Mouse (Mus musculus) kidney, embryonic 14.5 days (tissue): Measurements from ENCODE around the gene Pask. TPM values are rescaled to one million over a fixed set of nuclear protein-coding genes. Genes with fewer than 3 reads are reported as not detected.

Experiments used
- ATAC-seq: fragments of 200-750 bp; cut with Nextera tagmentation; 2 replicates; pipeline ENCODE4 v1.8.0; 2017; ENCODE audit warnings: moderate number of reproducible peaks, mild to moderate bottlenecking, moderate TSS enrichment, moderate library complexity; ENCODE audit not compliant: low FRiP score, low TSS enrichment
- H3K27ac ChIP-seq: fragments of 300-500 bp; sonication (generic); 2 replicates; pipeline ENCODE4 v1.5.1; 2014; ENCODE audit warnings: low read depth, mild to moderate bottlenecking, low read length, moderate library complexity, mixed read lengths
- H3K27me3 ChIP-seq: fragments of 300-500 bp; sonication (generic); 2 replicates; pipeline ENCODE4 v1.6.1; 2014; ENCODE audit warnings: mild to moderate bottlenecking, low read length; ENCODE audit not compliant: control insufficient read depth, insufficient read depth
- H3K36me3 ChIP-seq: fragments of 300-500 bp; sonication (generic); 2 replicates; pipeline ENCODE4 v1.6.1; 2014; ENCODE audit warnings: low read length, mixed read lengths; ENCODE audit not compliant: control insufficient read depth, insufficient read depth
- H3K4me1 ChIP-seq: fragments of 300-500 bp; sonication (generic); 2 replicates; pipeline ENCODE4 v1.6.1; 2014; ENCODE audit warnings: low read length, mixed read lengths; ENCODE audit not compliant: control insufficient read depth, insufficient read depth
- H3K4me2 ChIP-seq: fragments of 300-500 bp; sonication (generic); replicated peaks from 2 replicates; pipeline ENCODE4 v1.6.1; 2014; ENCODE audit warnings: low read depth, mild to moderate bottlenecking, low read length
- H3K4me3 ChIP-seq: fragments of 300-500 bp; sonication (generic); 2 replicates; pipeline ENCODE4 v1.5.1; 2014; ENCODE audit warnings: mild to moderate bottlenecking, low read length
- H3K9ac ChIP-seq: fragments of 300-500 bp; sonication (generic); 2 replicates; pipeline ENCODE4 v1.6.1; 2014; ENCODE audit warnings: low read depth, mild to moderate bottlenecking, low read length, moderate library complexity
- H3K9me3 ChIP-seq: fragments of 300-500 bp; sonication (generic); 2 replicates; pipeline ENCODE4 v1.6.1; 2016; ENCODE audit warnings: low read length; ENCODE audit not compliant: control insufficient read depth
- WGBS: fragments of 180-500 bp; shearing (Covaris S2); extraction: QIAGEN DNeasy Blood & Tissue Kit; methylation state at CpG from one replicate; pipeline ENCODE4 v1.1.7; 2014; 5-methylcytosine and 5-hydroxymethylcytosine counted together
- microRNA-seq: library from miRNA; unstranded; fragments of <30 nt; microRNA quantifications from one replicate; pipeline ENCODE4, GENCODE M21; 2016
- polyA plus RNA-seq: library from polyadenylated mRNA; unstranded; fragments of >200 nt; fragmentation: Nextera tagmentation; extraction: Ambion mirVana; gene quantifications from 2 replicates; pipeline ENCODE4 v1.2.1, GENCODE M21; 2014

Pask gene
- polyA plus RNA-seq, 1 experiment from 2014 or later, result 20.3 TPM

DNA sequence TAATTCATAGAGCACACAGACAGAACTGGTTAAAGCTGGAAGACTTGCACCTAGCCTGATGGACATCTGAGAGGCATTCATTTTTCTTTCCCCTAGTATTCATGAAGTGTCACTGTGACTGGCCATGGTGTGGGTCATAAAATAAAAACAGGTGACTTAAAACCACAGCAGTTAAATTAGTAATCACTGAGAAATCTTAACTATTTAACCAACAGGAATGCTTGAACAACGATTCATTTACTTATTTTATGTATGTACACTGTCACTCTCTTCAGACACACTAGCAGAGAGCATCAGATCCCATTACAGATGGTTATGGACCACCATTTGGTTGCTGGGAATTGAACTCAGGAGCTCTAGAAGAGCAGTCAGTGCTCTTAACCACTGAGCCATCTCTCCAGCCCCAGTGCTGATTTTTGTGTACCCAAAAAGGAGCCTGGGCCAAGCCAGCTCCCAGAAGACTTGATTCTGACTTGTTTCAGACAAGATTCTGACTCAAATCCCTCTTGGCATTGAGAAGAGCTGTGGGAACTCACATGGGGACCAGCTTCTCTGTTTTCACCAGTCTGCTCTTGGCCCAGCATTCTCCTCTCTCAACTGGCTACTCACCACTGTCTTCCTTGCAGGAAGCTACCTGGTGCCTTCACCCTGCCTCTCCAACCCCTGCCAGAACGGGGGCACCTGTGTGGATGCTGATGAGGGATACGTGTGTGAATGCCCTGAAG, 72.6 kb downstream of the Pask start:
- 72% methylated on average over 3 of the region's 3 CpGs for WGBS
- no peak overlapping the region for H3K27ac ChIP-seq

GRCm38 (mm10) chr1:93268246-93268645, 75.0 kb downstream of the Pask start:
- no peak overlapping the region for H3K27ac ChIP-seq
- no peak overlapping the region for H3K9ac ChIP-seq
- no peaks in the 10 kb centered on the region for H3K4me1 ChIP-seq
- H3K4me3 ChIP-seq, result no peak overlapping the region
- peaks cover 5% of the 10 kb centered on the region for H3K36me3 ChIP-seq
- WGBS, result 93% methylated on average over 2 of the region's 2 CpGs
- no peaks in the 10 kb centered on the region for H3K9me3 ChIP-seq
- H3K27me3 ChIP-seq, result no peaks in the 10 kb centered on the region
- H3K4me2 ChIP-seq, result no peak overlapping the region
- no peak for ATAC-seq

More for the DNA sequence above, 72.6 kb downstream of the Pask start:
- no peak for ATAC-seq
- H3K36me3 ChIP-seq, result peaks cover 10% of the 10 kb centered on the region
- no peaks in the 10 kb centered on the region for H3K27me3 ChIP-seq
- H3K9me3 ChIP-seq, result no peaks in the 10 kb centered on the region
- no peaks in the 10 kb centered on the region for H3K4me1 ChIP-seq
- H3K4me2 ChIP-seq, result no peak overlapping the region
- no peak overlapping the region for H3K9ac ChIP-seq
- H3K4me3 ChIP-seq, result no peak overlapping the region

GRCm38 (mm10) chr1:93267207-93267606, 76.1 kb downstream of the Pask start:
- Histone ChIP-seq H3K27me3 (no peaks in the 10 kb centered on the region), H3K27ac (no peak overlapping the region)

More at GRCm38 (mm10) chr1:93267207-93267606, 76.1 kb downstream of the Pask start:
- Histone ChIP-seq H3K9ac (no peak overlapping the region), H3K36me3 (peaks cover 5% of the 10 kb centered on the region), H3K4me2 (no peak overlapping the region), H3K4me1 (no peaks in the 10 kb centered on the region), H3K9me3 (no peaks in the 10 kb centered on the region), H3K4me3 (no peak overlapping the region)
- WGBS, result 23% methylated on average over 3 of the region's 3 CpGs
- no peak for ATAC-seq

Small RNA genes within 50 kb of the gene (microRNA-seq; reads per million reads assigned to microRNA genes)
- gene Mir6345 (not detected), gene Mir6901 (0.63 reads per million), gene Mir6902 (not detected)

Other genes with a start within 250 kb of the Pask start
- 3.2 and 6.9 TPM in 2 replicates for gene Kif1a, start 241.5 kb downstream of the Pask start, polyA plus RNA-seq
- gene Agxt, start 208.2 kb downstream of the Pask start, polyA plus RNA-seq, result not detected in 2 replicates
- gene 2310007B03Rik, start 182.5 kb downstream of the Pask start, polyA plus RNA-seq, result 0.42 and 0.49 TPM in 2 replicates
- 0.14 and 0.20 TPM in 2 replicates for gene Crocc2, start 174.8 kb downstream of the Pask start, polyA plus RNA-seq
- 8.6 and 17.9 TPM in 2 replicates for gene Sned1, start 107.6 kb downstream of the Pask start, polyA plus RNA-seq
- 31.3 and 33.5 TPM in 2 replicates for gene Mterf4, start 37.6 kb downstream of the Pask start, polyA plus RNA-seq
- 64.0 and 66.1 TPM in 2 replicates for gene Ppp1r7, start 628 bp downstream of the Pask start, polyA plus RNA-seq
- 0.16 and 1.0 TPM in 2 replicates for gene Ano7, start 30.4 kb upstream of the Pask start, polyA plus RNA-seq
- 128 and 161 TPM in 2 replicates for gene Hdlbp, start 135.3 kb upstream of the Pask start, polyA plus RNA-seq
- gene Farp2, start 168.6 kb upstream of the Pask start, polyA plus RNA-seq, result 6.2 and 7.5 TPM in 2 replicates